Mouse (Mus musculus) layer of hippocampus, adult 18-20 months (tissue): ENCODE results near the gene Ceacam11. TPM values are rescaled to one million over a fixed set of nuclear protein-coding genes. Genes with fewer than 3 reads are reported as not detected.
"Not testable (repeated sequence)": the region's sequence is repeated elsewhere in the genome, so short reads cannot be mapped to it uniquely, and the experiment has no call there.

Experiments
- DNase-seq, 2 experiments: peaks; one replicate each; pipeline ENCODE4 v3.0.0; 2022; ENCODE audit warnings: low spot score in 2 of 2
- long read RNA-seq: library from polyadenylated mRNA; stranded (forward); transcript quantifications from one replicate; pipeline ENCODE4 v2.0.0, GENCODE M21; 2021
- microRNA-seq, 2 experiments: library from miRNA; unstranded; fragments of <30 nt; microRNA quantifications; one replicate each; pipeline ENCODE4 v1.2.0; 2021
- total RNA-seq, 2 experiments: library from RNA; stranded (reverse); gene quantifications; 2 replicates each; pipeline ENCODE4 v1.2.3; 2021

Ceacam11 gene
- total RNA-seq: not detected
- long read RNA-seq: 0 reads

DNA sequence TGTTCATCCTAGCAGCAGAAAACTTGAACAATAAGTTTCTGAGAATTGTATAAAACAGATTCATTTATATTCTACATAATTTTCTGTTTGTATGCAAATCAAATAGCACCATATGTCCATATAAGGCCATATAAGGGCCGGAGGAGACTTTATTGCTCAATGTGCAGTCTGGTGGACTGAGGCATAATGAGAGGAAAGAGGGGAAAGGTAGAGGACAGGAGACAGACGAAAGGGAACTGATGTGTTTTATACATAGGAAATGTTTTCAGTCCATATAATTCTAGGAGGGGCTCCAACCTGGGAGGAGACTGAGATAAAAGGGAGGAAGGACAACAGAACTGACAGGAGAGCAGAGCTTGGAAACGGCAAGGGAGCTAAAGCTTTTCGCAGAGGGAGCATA, at the start of gene Ceacam11:
Gene Ceacam11 (plus strand): TSS at position 301 of the 400 bp plus-strand sequence.
- no peak for DNase-seq

DNA sequence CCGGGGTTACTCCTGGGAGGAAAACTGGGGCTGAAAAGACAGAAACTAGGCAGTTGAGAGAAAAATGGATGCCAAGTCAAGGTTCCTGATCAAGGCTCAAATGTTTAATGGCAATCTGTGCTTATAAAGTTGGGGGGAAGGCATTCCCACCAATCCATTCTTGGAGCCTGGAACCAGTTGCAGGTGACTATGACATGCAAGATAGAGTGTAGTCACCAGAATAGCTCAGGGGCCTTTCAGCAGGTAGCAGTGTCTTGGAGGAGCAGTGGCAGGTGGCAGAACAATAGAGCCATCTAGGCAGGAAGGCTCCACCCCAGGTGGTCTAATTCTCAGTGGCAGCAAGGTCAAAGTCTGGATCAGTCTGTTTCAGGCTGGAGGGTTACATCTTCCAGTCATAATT, 29.2 kb downstream of the Ceacam11 start:
- DNase-seq: not testable (repeated sequence)

DNA sequence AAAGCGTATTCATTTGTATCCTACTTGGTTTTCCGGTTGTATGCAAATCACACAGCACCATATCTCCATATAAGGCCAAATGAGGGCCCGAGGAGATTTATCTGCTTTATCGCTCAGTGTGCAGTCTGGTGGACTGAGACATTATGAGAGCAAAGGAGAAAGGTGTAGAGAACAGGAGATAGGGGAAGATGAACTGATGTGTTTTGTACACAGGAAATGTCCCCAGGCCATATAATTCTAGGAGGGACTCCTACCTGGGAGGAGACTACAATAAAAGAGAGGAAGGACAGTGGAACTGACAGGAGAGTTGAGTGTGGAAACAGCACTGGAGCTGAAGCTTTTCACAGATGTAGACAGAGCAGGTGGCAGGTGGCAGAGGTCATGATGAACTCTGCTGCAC, 37.7 kb downstream of the Ceacam11 start, which contains the start of gene Ceacam13:
Gene Ceacam13 (plus strand): TSS at position 301 of the 400 bp plus-strand sequence.
- no peak for DNase-seq

Small RNAs within 50 kb of the gene (microRNA-seq; reads per million reads assigned to microRNA genes)
- 0 reads per million in 2 experiments for gene Gm22414

Other genes with a start within 250 kb of the Ceacam11 start
- gene Ceacam14, start 159.5 kb upstream of the Ceacam11 start, total RNA-seq: not detected
- not detected for gene Gm5155, start 100.4 kb upstream of the Ceacam11 start, total RNA-seq
- gene Ceacam13, start 37.8 kb downstream of the Ceacam11 start, total RNA-seq: not detected
- not detected for gene Ceacam12, start 93.8 kb downstream of the Ceacam11 start, total RNA-seq
- gene Igfl3, start 204.4 kb downstream of the Ceacam11 start, total RNA-seq: not detected